Mouse (Mus musculus) lung, adult 2 months (tissue): Measurements from ENCODE around the gene Zscan2.

Source experiments
- CTCF ChIP-seq: fragments of 200-500 bp; IDR thresholded peaks from 2 replicates; pipeline ENCODE4 v1.5.1; 2011; ENCODE audit warnings: mild to moderate bottlenecking, low read length, control low read depth; ENCODE audit not compliant: insufficient read depth
- POLR2A ChIP-seq: fragments of 200-500 bp; IDR thresholded peaks from 2 replicates; pipeline ENCODE4 v1.6.1; 2011; ENCODE audit warnings: low read depth, mild to moderate bottlenecking, control low read depth, low read length, borderline replicate concordance; ENCODE audit errors: extremely low read depth

DNA sequence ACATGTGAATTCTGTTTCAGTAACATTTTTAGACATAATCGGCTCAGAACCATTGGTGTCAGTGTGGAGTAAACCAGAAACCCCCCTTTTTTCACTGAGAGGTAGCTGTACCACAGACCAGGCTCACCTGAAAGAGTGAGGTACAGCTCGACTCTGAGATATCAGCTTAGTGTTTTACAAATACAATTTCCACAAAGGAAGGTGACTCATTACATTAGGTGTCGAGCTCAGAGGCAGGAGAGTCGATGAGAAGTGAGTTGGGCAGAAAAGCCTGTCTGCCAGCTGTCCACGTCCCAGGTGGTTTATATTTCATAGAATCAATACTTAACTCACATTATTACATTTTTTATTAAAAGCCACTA lies 58.9 kb downstream of the Zscan2 start:
- TF ChIP-seq CTCF (no peak), POLR2A (no peak)
